Mouse (Mus musculus): ENCODE data around the gene Bcl2. TPM values are rescaled to one million over a fixed set of nuclear protein-coding genes. Genes with fewer than 3 reads are reported as not detected.
"Not testable (repeated sequence)": the region's sequence is repeated elsewhere in the genome, so short reads cannot be mapped to it uniquely, and the experiment has no call there.

The Bcl2 gene
- polyA plus RNA-seq, 1 experiment from 2014 or later, result 2.4 TPM

GRCm38 (mm10) chr1:106553846-106554802 is 159.9 kb downstream of the Bcl2 start:
- no peaks in the 10 kb centered on the region for H3K36me3 ChIP-seq
- H3K27me3 ChIP-seq (replicated peaks), result no peaks in the 10 kb centered on the region
- 61% methylated on average over 8 of the region's 8 CpGs for WGBS (ENCODE audit: insufficient replicate concordance)
- H3K4me1 ChIP-seq, result no peaks in the 10 kb centered on the region
- no peak overlapping the region for H3K4me2 ChIP-seq
- no peak for ATAC-seq
- no peak overlapping the region for H3K27ac ChIP-seq
- no peaks in the 10 kb centered on the region for H3K9me3 ChIP-seq (replicated peaks)
- no peak overlapping the region for H3K4me3 ChIP-seq
- H3K9ac ChIP-seq, result no peak overlapping the region

GRCm38 (mm10) chr1:106552856-106553255 is 161.2 kb downstream of the Bcl2 start:
- no peaks in the 10 kb centered on the region for H3K36me3 ChIP-seq
- no peaks in the 10 kb centered on the region for H3K27me3 ChIP-seq (replicated peaks)
- no peak overlapping the region for H3K4me3 ChIP-seq
- no peak overlapping the region for H3K4me2 ChIP-seq
- H3K4me1 ChIP-seq, result no peaks in the 10 kb centered on the region
- H3K9me3 ChIP-seq (replicated peaks), result no peaks in the 10 kb centered on the region
- no peak overlapping the region for H3K27ac ChIP-seq
- 58% methylated on average over 7 of the region's 7 CpGs for WGBS (ENCODE audit: insufficient replicate concordance)
- ATAC-seq, result no peak
- H3K9ac ChIP-seq, result no peak overlapping the region

GRCm38 (mm10) chr1:106550580-106550979 is 163.5 kb downstream of the Bcl2 start:
- H3K4me1 ChIP-seq, result no peaks in the 10 kb centered on the region
- no peak overlapping the region for H3K27ac ChIP-seq
- H3K9me3 ChIP-seq (replicated peaks), result no peaks in the 10 kb centered on the region
- H3K36me3 ChIP-seq, result no peaks in the 10 kb centered on the region
- H3K4me3 ChIP-seq, result no peak overlapping the region
- ATAC-seq, result no peak
- H3K4me2 ChIP-seq, result no peak overlapping the region
- H3K27me3 ChIP-seq (replicated peaks), result no peaks in the 10 kb centered on the region
- H3K9ac ChIP-seq, result no peak overlapping the region
- 36% methylated on average over 3 of the region's 3 CpGs for WGBS (ENCODE audit: insufficient replicate concordance)

- H3K4me2 ChIP-seq, result no peak overlapping the region
- H3K27me3 ChIP-seq (replicated peaks), result no peaks in the 10 kb centered on the region
- 39% methylated on average over 5 of the region's 5 CpGs for WGBS (ENCODE audit: insufficient replicate concordance)
- H3K9me3 ChIP-seq (replicated peaks), result no peaks in the 10 kb centered on the region
- ATAC-seq, result no peak
- no peaks in the 10 kb centered on the region for H3K4me1 ChIP-seq
- H3K9ac ChIP-seq, result no peak overlapping the region
- H3K27ac ChIP-seq, result 0 out of 2 replicates have a peak overlapping the region, but pooled peaks have one; percentile 0
- H3K4me3 ChIP-seq, result no peak overlapping the region
- H3K36me3 ChIP-seq, result no peaks in the 10 kb centered on the region
Measured at GRCm38 (mm10) chr1:106549025-106549424, 165.0 kb downstream of the Bcl2 start.

GRCm38 (mm10) chr1:106544817-106545612 is 169.1 kb downstream of the Bcl2 start:
- H3K9me3 ChIP-seq (replicated peaks), result no peaks in the 10 kb centered on the region
- no peak for ATAC-seq
- H3K9ac ChIP-seq, result no peak overlapping the region
- H3K36me3 ChIP-seq, result no peaks in the 10 kb centered on the region
- H3K4me3 ChIP-seq, result no peak overlapping the region
- no peak overlapping the region for H3K27ac ChIP-seq
- no peaks in the 10 kb centered on the region for H3K4me1 ChIP-seq
- H3K4me2 ChIP-seq, result no peak overlapping the region
- 42% methylated on average over 6 of the region's 6 CpGs for WGBS (ENCODE audit: insufficient replicate concordance)
- H3K27me3 ChIP-seq (replicated peaks), result no peaks in the 10 kb centered on the region

- H3K4me3 ChIP-seq, result no peak overlapping the region
- no peaks in the 10 kb centered on the region for H3K36me3 ChIP-seq
- no peak overlapping the region for H3K9ac ChIP-seq
- no peak overlapping the region for H3K27ac ChIP-seq
- no peaks in the 10 kb centered on the region for H3K9me3 ChIP-seq (replicated peaks)
- no peak for ATAC-seq
- no peak overlapping the region for H3K4me2 ChIP-seq
- 41% methylated on average over 5 of the region's 5 CpGs for WGBS (ENCODE audit: insufficient replicate concordance)
- H3K4me1 ChIP-seq, result no peaks in the 10 kb centered on the region
- H3K27me3 ChIP-seq (replicated peaks), result no peaks in the 10 kb centered on the region
Measured at GRCm38 (mm10) chr1:106542731-106543130, 171.3 kb downstream of the Bcl2 start.

- Histone ChIP-seq H3K4me2 (no peak overlapping the region), H3K9me3 (replicated peaks) (no peaks in the 10 kb centered on the region), H3K36me3 (no peaks in the 10 kb centered on the region), H3K4me1 (no peaks in the 10 kb centered on the region), H3K4me3 (no peak overlapping the region), H3K27me3 (replicated peaks) (no peaks in the 10 kb centered on the region), H3K9ac (no peak overlapping the region), H3K27ac (no peak overlapping the region)
- no peak for ATAC-seq
- WGBS (ENCODE audit: insufficient replicate concordance), result 74% methylated on average over 8 of the region's 8 CpGs
Measured at GRCm38 (mm10) chr1:106541851-106542250, 172.2 kb downstream of the Bcl2 start.

- no peaks in the 10 kb centered on the region for H3K27me3 ChIP-seq (replicated peaks)
Measured at GRCm38 (mm10) chr1:106540130-106540529, 173.9 kb downstream of the Bcl2 start.

GRCm38 (mm10) chr1:106539029-106539428 is 175.0 kb downstream of the Bcl2 start:
- Histone ChIP-seq H3K36me3 (no peaks in the 10 kb centered on the region), H3K27ac (no peak overlapping the region), H3K27me3 (replicated peaks) (no peaks in the 10 kb centered on the region), H3K4me1 (no peaks in the 10 kb centered on the region), H3K9me3 (replicated peaks) (no peaks in the 10 kb centered on the region), H3K4me2 (no peak overlapping the region), H3K9ac (no peak overlapping the region), H3K4me3 (no peak overlapping the region)
- no peak for ATAC-seq
- WGBS (ENCODE audit: insufficient replicate concordance), result 63% methylated on average over 1 of the region's 1 CpGs

More at GRCm38 (mm10) chr1:106540130-106540529, 173.9 kb downstream of the Bcl2 start:
- no peak overlapping the region for H3K4me2 ChIP-seq
- H3K27ac ChIP-seq, result no peak overlapping the region
- no peak for ATAC-seq
- no peaks in the 10 kb centered on the region for H3K36me3 ChIP-seq
- 59% methylated on average over 3 of the region's 3 CpGs for WGBS (ENCODE audit: insufficient replicate concordance)
- H3K4me1 ChIP-seq, result no peaks in the 10 kb centered on the region
- no peak overlapping the region for H3K4me3 ChIP-seq
- no peak overlapping the region for H3K9ac ChIP-seq
- no peaks in the 10 kb centered on the region for H3K9me3 ChIP-seq (replicated peaks)

GRCm38 (mm10) chr1:106534835-106535234 is 179.2 kb downstream of the Bcl2 start:
- not testable (repeated sequence) for H3K9me3 ChIP-seq (replicated peaks); H3K4me2 ChIP-seq; H3K27ac ChIP-seq; H3K9ac ChIP-seq; H3K4me3 ChIP-seq; ATAC-seq; H3K4me1 ChIP-seq; H3K36me3 ChIP-seq; H3K27me3 ChIP-seq (replicated peaks)
- 71% methylated on average over 3 of the region's 3 CpGs for WGBS (ENCODE audit: insufficient replicate concordance)

GRCm38 (mm10) chr1:106529570-106529969 is 184.5 kb downstream of the Bcl2 start:
- ATAC-seq, result no peak
- 69% methylated on average over 9 of the region's 9 CpGs for WGBS (ENCODE audit: insufficient replicate concordance)
- H3K4me3 ChIP-seq, result no peak overlapping the region

GRCm38 (mm10) chr1:106527537-106527936 is 186.5 kb downstream of the Bcl2 start:
- no peak for ATAC-seq
- H3K4me3 ChIP-seq, result no peak overlapping the region
- no peaks in the 10 kb centered on the region for H3K4me1 ChIP-seq
- no peak overlapping the region for H3K4me2 ChIP-seq
- H3K27ac ChIP-seq, result no peak overlapping the region
- no peaks in the 10 kb centered on the region for H3K9me3 ChIP-seq (replicated peaks)
- no peak overlapping the region for H3K9ac ChIP-seq
- WGBS (ENCODE audit: insufficient replicate concordance), result 67% methylated on average over 1 of the region's 1 CpGs
- H3K27me3 ChIP-seq (replicated peaks), result no peaks in the 10 kb centered on the region
- H3K36me3 ChIP-seq, result no peaks in the 10 kb centered on the region

More at GRCm38 (mm10) chr1:106529570-106529969, 184.5 kb downstream of the Bcl2 start:
- Histone ChIP-seq H3K36me3 (no peaks in the 10 kb centered on the region), H3K4me1 (no peaks in the 10 kb centered on the region), H3K4me2 (no peak overlapping the region), H3K27ac (no peak overlapping the region), H3K27me3 (replicated peaks) (no peaks in the 10 kb centered on the region), H3K9ac (no peak overlapping the region), H3K9me3 (replicated peaks) (no peaks in the 10 kb centered on the region)

Measured in liver, embryonic 12.5 days (tissue).